Mouse (Mus musculus) CD8-positive naive resting alpha-beta T cell, adult 57 days (primary cell): Measurements from ENCODE around the gene Tmem248. TPM values are rescaled to one million over a fixed set of nuclear protein-coding genes. Genes with fewer than 3 reads are reported as not detected.

Source experiments
- total RNA-seq: library from RNA; stranded (reverse); gene quantifications from one replicate; pipeline ENCODE4 v1.2.4, GENCODE M21; 2023

Tmem248 gene
- total RNA-seq, result 56.8 TPM

GRCm38 (mm10) chr5:130216781-130217180, at the start of gene Tmem248:
Gene Tmem248 (plus strand): TSS chr5:130217081.

GRCm38 (mm10) chr5:130171423-130171954, 45.4 kb upstream of the Tmem248 start, which contains the start of gene Rabgef1:
Gene Rabgef1 (plus strand): TSS chr5:130171798.

GRCm38 (mm10) chr5:130255017-130255720, 38.3 kb downstream of the Tmem248 start, which contains the start of the genes Sbds and Tyw1:
Gene Sbds (minus strand): TSS chr5:130255530.
Gene Tyw1 (plus strand): TSS chr5:130255619.

Other genes with a start within 250 kb of the Tmem248 start
- gene Gusb, start 214.0 kb upstream of the Tmem248 start, total RNA-seq, result 23.0 TPM
- gene Asl, start 187.8 kb upstream of the Tmem248 start, total RNA-seq, result 24.3 TPM
- gene Crcp, start 187.8 kb upstream of the Tmem248 start, total RNA-seq, result 26.1 TPM
- 10.8 TPM for gene Tpst1, start 143.8 kb upstream of the Tmem248 start, total RNA-seq
- gene Kctd7, start 72.2 kb upstream of the Tmem248 start, total RNA-seq, result 2.0 TPM
- 35.2 TPM for gene Rabgef1, start 45.3 kb upstream of the Tmem248 start, total RNA-seq
- 93.7 TPM for gene Sbds, start 38.4 kb downstream of the Tmem248 start, total RNA-seq
- 25.7 TPM for gene Tyw1, start 38.5 kb downstream of the Tmem248 start, total RNA-seq
- gene Caln1, start 152.4 kb downstream of the Tmem248 start, total RNA-seq, result not detected
- gene A330070K13Rik, start 167.6 kb downstream of the Tmem248 start, total RNA-seq, result not detected